Mouse (Mus musculus) ES-Bruce4 (cell line): Measurements from ENCODE around the gene Avpr2. TPM values are rescaled to one million over a fixed set of nuclear protein-coding genes. Genes with fewer than 3 reads are reported as not detected.

Source experiments
- H3K27ac ChIP-seq: 2 replicates; pipeline ENCODE4 v1.5.1; 2012; ENCODE audit warnings: low read length, inconsistent platforms; ENCODE audit not compliant: insufficient read depth
- H3K27me3 ChIP-seq: 2 replicates; pipeline ENCODE4 v1.6.1; 2012; ENCODE audit warnings: mild to moderate bottlenecking, low read length, inconsistent platforms; ENCODE audit not compliant: control insufficient read depth, poor library complexity, insufficient read depth, severe bottlenecking
- H3K36me3 ChIP-seq: 2 replicates; pipeline ENCODE4 v1.6.1; 2012; ENCODE audit warnings: inconsistent platforms, mild to moderate bottlenecking, low read length, moderate library complexity; ENCODE audit not compliant: control insufficient read depth, poor library complexity, insufficient read depth, severe bottlenecking
- H3K4me1 ChIP-seq: one replicate; pipeline ENCODE4 v1.8.1; 2011; ENCODE audit warnings: low read length; ENCODE audit not compliant: control insufficient read depth, insufficient read depth
- H3K4me3 ChIP-seq: 2 replicates; pipeline ENCODE4 v1.5.1; 2011; ENCODE audit warnings: low read depth, mild to moderate bottlenecking, low read length
- H3K9ac ChIP-seq: 2 replicates; pipeline ENCODE4 v1.6.1; 2012; ENCODE audit warnings: low read depth, mild to moderate bottlenecking, inconsistent platforms; ENCODE audit not compliant: poor library complexity, severe bottlenecking
- H3K9me3 ChIP-seq: replicated peaks from 2 replicates; pipeline ENCODE4 v1.6.1; 2012; ENCODE audit warnings: mild to moderate bottlenecking, low read length, inconsistent platforms; ENCODE audit not compliant: control insufficient read depth, poor library complexity, insufficient read depth, severe bottlenecking
- CTCF ChIP-seq: IDR thresholded peaks from one replicate; pipeline ENCODE4 v1.8.1; 2011; ENCODE audit warnings: low read depth, low read length
- EP300 ChIP-seq: IDR thresholded peaks from 2 replicates; pipeline ENCODE4 v1.6.1; 2011; ENCODE audit warnings: low read depth, low read length; ENCODE audit not compliant: insufficient read depth
- POLR2A ChIP-seq: IDR thresholded peaks from one replicate; pipeline ENCODE4 v1.8.1; 2011; ENCODE audit warnings: low read length; ENCODE audit not compliant: insufficient read depth
- polyA plus RNA-seq: library from polyadenylated mRNA; stranded (reverse); fragments of >200 nt; gene quantifications from 2 replicates; pipeline ENCODE4 v1.2.4, GENCODE M21; 2011; ENCODE audit warnings: low read depth; ENCODE audit not compliant: missing spikeins, insufficient read depth, insufficient read length

Avpr2 gene
- polyA plus RNA-seq, 1 experiment: not detected

GRCm38 (mm10) chrX:73881036-73881427 is 10.9 kb upstream of the Avpr2 start:
- Histone ChIP-seq H3K36me3 (no peaks in the 10 kb centered on the region), H3K27me3 (no peaks in the 10 kb centered on the region), H3K4me1 (no peaks in the 10 kb centered on the region), H3K9ac (peak overlapping the region; percentile 21), H3K27ac (no peak overlapping the region), H3K4me3 (peak overlapping the region; percentile 97), H3K9me3 (no peaks in the 10 kb centered on the region)
- TF ChIP-seq POLR2A: no peak
- TF ChIP-seq EP300: no peak
- TF ChIP-seq CTCF: no peak

- Histone ChIP-seq H3K4me1 (no peaks in the 10 kb centered on the region), H3K27ac (no peak overlapping the region), H3K36me3 (no peaks in the 10 kb centered on the region), H3K27me3 (no peaks in the 10 kb centered on the region), H3K4me3 (peak overlapping the region; percentile 97; the same call in 1 of the 2 replicates), H3K9ac (no peak overlapping the region), H3K9me3 (no peaks in the 10 kb centered on the region)
- TF ChIP-seq EP300: no peak
- no peak for TF ChIP-seq POLR2A
- TF ChIP-seq CTCF: no peak
Observed at GRCm38 (mm10) chrX:73881463-73881862, 10.4 kb upstream of the Avpr2 start.

- H3K9ac ChIP-seq: no peak overlapping the region
- no peaks in the 10 kb centered on the region for H3K27me3 ChIP-seq
- TF ChIP-seq EP300 (no peak), CTCF (no peak), POLR2A (no peak)
- no peaks in the 10 kb centered on the region for H3K9me3 ChIP-seq
- no peaks in the 10 kb centered on the region for H3K4me1 ChIP-seq
- no peaks in the 10 kb centered on the region for H3K36me3 ChIP-seq
- no peak overlapping the region for H3K4me3 ChIP-seq
- H3K27ac ChIP-seq: no peak overlapping the region
Observed at GRCm38 (mm10) chrX:73892833-73893232, 931 bp downstream of the Avpr2 start.

GRCm38 (mm10) chrX:73895719-73896118 is 3.8 kb downstream of the Avpr2 start, which contains the start of gene L1cam:
Gene L1cam (minus strand): TSS chrX:73896105.
- Histone ChIP-seq H3K36me3 (no peaks in the 10 kb centered on the region), H3K9ac (no peak within 1 kb of the TSS), H3K9me3 (no peaks in the 10 kb centered on the region), H3K27ac (no peak within 1 kb of the TSS), H3K4me3 (no peak within 1 kb of the TSS), H3K27me3 (no peaks in the 10 kb centered on the region), H3K4me1 (no peaks in the 10 kb centered on the region)
- no peak for TF ChIP-seq EP300
- TF ChIP-seq CTCF: peak; percentile 48
- no peak for TF ChIP-seq POLR2A

GRCm38 (mm10) chrX:73897959-73898358 is 6.1 kb downstream of the Avpr2 start:
- no peak for TF ChIP-seq POLR2A
- no peak for TF ChIP-seq EP300
- no peak for TF ChIP-seq CTCF

DNA sequence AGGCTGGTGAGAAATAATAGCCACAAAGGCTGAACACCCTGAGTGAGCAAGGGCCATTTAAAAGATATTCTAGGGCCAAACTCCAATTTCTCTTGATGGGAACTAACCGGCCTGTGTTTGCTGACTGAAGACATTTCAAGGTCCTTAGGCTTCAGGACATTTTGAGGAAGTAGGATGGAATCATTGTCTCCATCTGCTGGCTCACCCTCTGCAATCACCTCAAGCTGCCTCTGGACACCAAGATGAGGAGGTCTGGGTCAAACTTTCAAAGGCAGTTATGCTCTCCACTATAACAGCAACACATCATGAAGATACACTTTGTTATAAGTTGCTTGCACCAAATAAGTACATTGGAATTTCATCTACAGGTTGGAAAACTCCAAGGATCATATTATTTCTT is 18.1 kb downstream of the Avpr2 start:
- Histone ChIP-seq H3K4me1 (no peaks in the 10 kb centered on the region), H3K27me3 (no peaks in the 10 kb centered on the region), H3K27ac (no peak overlapping the region; the same call in 1 of the 2 replicates), H3K4me3 (no peak overlapping the region), H3K9ac (no peak overlapping the region), H3K9me3 (no peaks in the 10 kb centered on the region), H3K36me3 (no peaks in the 10 kb centered on the region)
- TF ChIP-seq POLR2A (no peak), CTCF (no peak), EP300 (no peak)

More at GRCm38 (mm10) chrX:73897959-73898358, 6.1 kb downstream of the Avpr2 start:
- H3K4me3 ChIP-seq: no peak overlapping the region
- no peaks in the 10 kb centered on the region for H3K27me3 ChIP-seq
- no peaks in the 10 kb centered on the region for H3K36me3 ChIP-seq
- no peak overlapping the region for H3K9ac ChIP-seq
- H3K27ac ChIP-seq: no peak overlapping the region
- H3K9me3 ChIP-seq: no peaks in the 10 kb centered on the region
- H3K4me1 ChIP-seq: no peaks in the 10 kb centered on the region
